Mouse (Mus musculus): Measurements from ENCODE around the gene Smok3a.

- no peak for TF ChIP-seq POLR2A (IDR thresholded peaks at IDR 0.05; ENCODE audit: insufficient read length, low read depth)
- TF ChIP-seq SRF (IDR thresholded peaks at IDR 0.05; ENCODE audit: control insufficient read depth, insufficient read length, low read depth): no peak
- no peak for TF ChIP-seq MAX (IDR thresholded peaks at IDR 0.05; ENCODE audit: low read depth)
- TF ChIP-seq USF1 (IDR thresholded peaks at IDR 0.05; ENCODE audit: low read depth): no peak
- TF ChIP-seq E2F4 (IDR thresholded peaks at IDR 0.05; ENCODE audit: insufficient read depth): no peak
- no peak for TF ChIP-seq REST (IDR thresholded peaks at IDR 0.05; ENCODE audit: insufficient read depth, insufficient read length)
- TF ChIP-seq TCF12 (IDR thresholded peaks at IDR 0.05; ENCODE audit: insufficient read depth, poor library complexity, severe bottlenecking): no peak
- TF ChIP-seq POLR2AphosphoS2 (IDR thresholded peaks at IDR 0.05; ENCODE audit: insufficient read length, low read depth): no peak
- TF ChIP-seq MYOD1 (IDR thresholded peaks at IDR 0.05; ENCODE audit: control insufficient read depth in 1 of 3, insufficient read length in 2 of 3, low read depth in 2 of 3): no peak
Measured at GRCm38 (mm10) chr5:137973161-137973560, 47.9 kb upstream of the Smok3a start.

Measured in myocyte (in vitro differentiated cells).